Mouse (Mus musculus) layer of hippocampus, adult 9-11 months (tissue): Measurements from ENCODE around the gene Pars2.

ENCODE experiments used
- DNase-seq: peaks from one replicate; pipeline ENCODE4 v3.0.0; 2022

The Pars2 gene

DNA sequence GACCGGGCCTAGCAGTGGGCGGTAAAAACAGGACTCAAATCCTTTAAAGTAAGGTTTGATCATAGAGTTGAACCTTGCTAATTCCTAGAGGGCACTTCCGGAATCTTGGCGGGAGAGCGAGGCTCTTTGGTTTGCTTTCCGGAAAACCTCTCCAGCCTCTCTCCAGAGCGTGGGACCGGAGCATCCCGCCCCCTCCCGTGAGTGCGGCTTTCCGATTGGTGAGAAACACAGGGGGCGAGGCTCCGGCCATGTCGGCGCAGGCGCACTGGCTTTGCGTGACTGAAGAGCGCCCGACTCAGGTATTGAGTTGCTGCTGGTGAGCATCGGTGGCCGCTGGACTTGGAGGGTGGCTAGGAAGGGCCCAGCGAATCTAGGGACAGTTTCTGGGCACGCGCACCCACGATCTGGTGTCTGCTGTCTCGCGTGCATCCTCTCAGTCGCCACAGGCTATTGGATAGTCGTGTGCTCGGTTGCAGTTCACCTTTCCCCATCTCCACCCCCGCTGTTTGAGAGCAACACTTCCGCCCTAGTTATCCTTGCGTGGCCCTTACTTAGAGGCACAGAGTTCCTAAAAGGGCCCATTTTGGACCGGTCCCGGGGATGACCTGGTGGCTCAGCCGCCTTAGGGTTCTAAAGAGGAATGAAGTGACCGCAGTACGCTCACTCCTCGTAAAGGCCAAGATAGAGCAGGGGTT is at the start of gene Pars2:
Gene Pars2, plus strand, starts transcription at position 237 of the 695 bp plus-strand sequence.
- DNase-seq: peak; percentile 98

DNA sequence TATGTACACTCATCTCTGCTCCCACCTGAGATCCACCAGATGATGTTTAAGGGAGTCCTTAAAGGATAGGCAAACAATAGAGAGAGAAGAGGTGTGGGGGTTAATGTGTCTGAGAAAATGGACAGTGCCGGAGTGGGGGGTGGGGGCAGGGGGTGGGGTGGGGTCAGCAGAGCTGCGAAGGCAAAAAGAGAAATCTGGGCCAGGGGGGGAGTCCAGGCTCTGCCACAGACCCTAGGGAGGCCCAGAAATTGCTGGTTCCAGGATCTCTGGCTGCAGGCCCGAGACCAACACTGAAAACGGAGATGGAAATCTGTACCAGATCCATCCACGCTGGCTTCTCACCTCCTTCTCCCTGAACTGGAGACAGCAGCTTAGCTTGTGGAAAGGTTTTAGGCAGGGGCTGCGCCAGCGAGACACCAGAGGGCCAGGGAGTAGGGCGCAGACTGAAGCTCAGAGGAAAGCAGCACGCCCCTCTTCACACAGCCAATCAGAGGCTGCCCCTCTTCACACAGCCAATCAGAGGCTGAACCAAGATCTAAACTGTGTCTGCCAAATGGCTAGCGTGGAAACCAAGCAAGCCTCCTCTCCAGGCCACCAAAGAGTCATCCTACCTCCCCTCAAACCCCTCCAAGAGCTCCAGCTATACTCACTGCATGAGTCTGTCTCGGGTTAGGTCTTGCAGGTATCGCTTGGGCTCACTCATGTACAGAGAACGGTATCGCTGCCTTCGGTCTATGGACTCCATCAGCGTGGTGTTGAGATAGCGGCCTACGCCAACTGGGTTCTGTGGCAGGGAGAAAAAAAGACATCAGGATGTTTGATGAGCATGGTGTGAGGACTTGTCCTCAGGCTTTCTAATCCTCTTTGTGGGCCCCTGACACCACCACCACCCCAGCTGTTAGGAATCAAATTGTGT is 44.0 kb upstream of the Pars2 start:
- DNase-seq: no peak

DNA sequence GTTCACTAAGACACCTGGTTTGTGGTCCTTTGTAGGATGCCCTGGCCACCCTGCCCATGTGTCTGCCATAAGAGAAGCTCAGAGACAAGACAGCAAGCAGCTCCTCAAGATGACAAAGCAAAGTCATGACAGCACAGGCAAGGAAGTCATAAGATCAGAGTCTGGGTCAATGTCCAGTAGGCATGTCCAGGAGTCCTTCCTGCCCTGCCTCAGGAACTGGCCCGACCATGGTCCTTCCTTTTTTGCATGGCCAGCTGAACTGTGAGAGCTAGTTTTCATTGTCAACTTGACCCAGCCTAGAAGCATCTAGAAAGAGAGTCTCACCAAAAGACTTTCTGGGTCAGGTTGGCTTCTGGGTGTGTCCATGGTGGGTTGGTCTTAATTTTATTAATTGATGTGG is 43.0 kb upstream of the Pars2 start:
- no peak for DNase-seq

DNA sequence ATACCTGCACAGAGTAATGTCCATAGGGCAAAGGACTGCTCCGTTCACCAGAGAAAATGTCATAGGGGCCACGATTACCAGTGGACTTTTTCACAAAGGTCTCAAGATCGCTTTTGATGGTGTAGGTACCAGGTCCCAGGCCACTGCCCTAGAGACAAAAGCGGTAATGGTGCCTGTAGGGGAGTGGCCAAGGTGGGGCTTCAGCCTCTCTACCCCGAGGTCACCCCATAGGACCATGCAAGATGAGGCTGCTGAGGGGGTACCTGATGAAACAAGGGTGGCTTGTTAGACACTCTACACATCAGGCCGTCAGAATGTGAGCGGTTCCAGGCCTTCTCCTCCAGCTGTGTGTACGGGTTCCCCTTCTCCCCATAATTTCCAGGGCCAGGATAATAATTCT is 37.8 kb upstream of the Pars2 start:
- no peak for DNase-seq

DNA sequence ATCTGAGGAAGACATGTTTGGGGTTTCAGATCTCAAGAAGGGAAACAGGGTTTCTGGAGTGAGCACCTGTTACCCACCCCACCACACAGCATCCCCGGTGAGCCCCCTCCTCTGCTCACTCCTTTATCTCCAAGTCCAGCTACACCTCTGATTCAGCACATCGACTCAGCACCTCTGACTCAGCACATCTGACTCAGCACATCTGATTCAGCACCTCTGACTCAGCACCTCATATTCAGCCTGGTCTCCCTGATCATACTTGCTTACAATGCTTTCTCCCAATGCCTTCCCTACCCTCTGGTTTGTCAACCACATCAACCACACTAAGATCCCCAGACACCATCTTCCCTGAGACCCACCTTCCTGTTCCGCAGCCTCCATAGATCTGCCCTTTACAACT is 37.3 kb upstream of the Pars2 start:
- no peak for DNase-seq

DNA sequence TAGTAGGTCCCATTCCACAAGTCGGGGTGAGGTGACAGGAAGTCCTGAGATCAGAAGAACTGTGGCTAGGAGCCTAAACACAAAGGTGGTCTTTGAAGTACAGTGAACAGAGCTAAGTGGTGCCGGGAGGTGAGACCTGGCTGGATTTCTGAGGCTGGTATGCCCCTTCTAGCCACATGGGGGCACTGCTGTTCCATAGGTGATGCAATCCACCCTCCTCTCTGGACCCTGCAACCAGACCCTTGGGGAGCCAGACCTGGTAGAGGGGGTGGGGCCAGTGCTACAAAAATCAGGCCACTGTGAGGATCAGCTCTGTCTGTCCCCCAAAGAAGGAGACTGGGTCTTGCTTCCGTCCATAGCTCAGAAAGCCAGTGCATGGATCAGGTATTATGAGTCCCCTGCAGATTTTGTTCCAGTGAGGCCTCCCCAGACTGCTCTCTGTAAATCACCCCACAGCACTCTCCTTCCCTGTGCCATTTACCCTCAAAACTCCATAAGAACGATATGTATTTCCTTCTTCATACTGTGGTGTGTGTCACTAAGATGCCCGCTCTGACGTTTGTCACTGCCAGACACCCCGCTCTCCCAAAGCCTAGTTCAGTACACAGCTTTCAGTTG is 36.6 kb upstream of the Pars2 start:
- DNase-seq: peak; percentile 54

DNA sequence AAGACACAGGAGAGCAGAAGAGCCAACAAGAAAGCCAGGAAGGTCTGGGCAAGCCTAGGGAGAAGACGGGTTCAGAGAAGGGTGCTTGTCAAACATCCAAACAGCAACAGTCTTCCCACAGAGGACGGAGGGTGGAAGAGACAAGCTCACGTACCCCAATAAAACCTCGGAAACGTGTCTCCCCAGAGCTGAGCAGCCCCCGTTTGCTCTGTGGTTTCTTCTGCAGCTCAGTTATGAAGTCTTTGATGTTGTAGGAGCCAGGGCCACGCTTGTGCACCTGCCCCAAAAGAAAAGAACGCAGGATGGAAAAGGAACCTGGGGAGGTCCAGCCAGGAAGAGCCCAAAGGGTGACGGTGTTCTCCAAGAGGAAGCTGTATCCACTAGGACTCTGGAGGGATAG is 36.0 kb upstream of the Pars2 start:
- DNase-seq: no peak

DNA sequence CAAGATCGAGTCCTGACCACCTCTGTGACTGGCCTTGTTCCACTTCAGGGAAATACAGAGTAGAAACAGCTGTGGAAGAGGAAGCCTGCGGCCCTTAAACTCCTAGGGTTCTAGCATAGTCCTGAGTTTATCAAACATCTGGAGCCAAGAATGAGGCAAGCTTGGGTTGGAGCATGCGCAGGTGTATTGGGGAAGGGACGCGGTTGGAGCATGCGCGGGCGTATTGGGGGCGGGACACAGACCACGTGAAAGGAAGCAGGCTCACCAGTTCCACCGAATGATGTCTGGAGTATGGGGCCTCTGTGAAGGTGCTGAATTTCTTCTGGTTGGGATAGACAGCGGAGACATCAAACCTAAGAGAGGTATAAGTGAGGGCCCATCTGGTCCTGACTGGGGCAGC is 35.2 kb upstream of the Pars2 start:
- DNase-seq: no peak

DNA sequence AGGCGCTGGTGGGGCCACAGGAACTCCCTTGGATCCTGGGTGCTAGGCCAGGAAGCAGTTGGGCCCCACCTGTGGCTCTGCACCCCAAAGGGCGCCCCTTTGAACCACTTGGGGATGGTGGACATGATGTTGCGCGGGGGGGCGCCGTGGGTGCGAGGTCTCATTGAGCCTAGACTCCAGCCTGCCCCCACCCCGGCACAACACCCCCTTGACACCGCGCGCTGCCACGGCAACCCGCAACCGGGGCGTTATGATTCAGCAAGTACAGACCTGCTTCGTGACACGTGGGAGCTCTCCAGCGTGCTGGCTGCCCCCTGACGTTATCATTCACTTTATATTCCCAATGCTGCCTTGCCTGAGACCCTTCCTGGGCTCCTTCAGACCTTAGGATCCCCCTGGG is 33.8 kb upstream of the Pars2 start, which contains the start of gene Lexm:
Gene Lexm, minus strand, starts transcription at position 186 of the 400 bp plus-strand sequence.
- DNase-seq: no peak

DNA sequence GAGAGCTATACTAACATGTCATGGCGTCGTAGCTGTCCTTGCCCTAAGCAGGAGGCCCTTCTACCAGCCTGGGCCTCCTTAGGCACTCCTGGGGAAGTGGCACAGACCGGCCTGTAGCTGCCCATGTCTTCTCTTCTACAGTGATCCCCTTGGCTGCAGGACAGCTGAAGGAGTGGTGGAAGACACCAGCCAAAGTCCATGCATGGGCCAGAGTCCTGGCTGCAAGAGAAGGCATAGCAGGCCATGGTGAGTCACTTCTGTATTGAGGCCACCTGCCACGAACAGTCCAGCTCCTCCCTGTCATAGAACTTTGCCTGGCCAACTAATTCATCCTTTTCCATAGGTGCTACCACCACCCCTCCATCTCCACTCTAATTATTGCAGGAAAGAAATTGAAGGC is 32.0 kb upstream of the Pars2 start:
- no peak for DNase-seq

DNA sequence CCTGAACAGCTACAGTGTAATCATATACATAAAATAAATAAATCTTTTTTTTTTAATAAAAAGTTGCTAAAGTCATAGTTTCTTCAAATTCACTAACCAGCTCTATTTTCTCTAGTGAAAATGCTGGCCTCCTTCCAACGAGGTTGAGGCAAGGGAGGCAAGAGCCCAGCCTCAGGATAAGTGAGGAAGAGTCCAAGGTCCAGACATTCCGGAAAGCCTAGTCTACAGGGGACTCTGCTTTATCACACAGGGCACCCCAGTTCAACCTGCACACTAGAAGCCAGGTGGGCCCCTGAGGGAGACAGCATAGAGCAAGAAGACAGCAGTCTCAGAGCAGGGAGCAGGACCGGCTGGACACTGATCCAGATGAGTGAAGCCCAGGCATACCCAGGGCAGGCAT is 29.4 kb upstream of the Pars2 start:
- DNase-seq: no peak

DNA sequence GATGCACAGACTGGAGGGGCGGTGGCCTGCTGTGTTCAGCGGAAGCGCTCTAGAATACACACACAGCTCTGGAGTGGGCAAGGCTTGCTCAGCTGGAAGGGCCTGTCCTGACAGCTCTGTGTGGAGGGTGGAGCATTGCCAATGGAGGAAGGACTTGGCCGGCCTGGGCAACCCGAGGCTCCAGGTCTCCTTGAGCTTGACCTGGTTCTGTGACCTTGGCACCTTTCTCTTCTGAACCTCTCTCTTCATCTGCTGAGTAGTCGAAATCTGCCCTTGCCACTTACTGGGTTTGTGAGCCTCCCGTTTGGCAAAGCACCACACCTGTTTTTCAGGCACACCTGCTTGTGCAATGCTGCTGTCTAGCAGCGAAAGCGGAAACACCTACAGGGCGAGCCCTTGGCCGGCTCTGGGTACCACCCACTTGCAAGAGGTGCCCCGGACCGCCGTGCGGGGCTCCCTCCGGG is 28.8 kb upstream of the Pars2 start, which contains the start of gene Ttc22:
Gene Ttc22, plus strand, starts transcription at position 403 of the 464 bp plus-strand sequence.
- no peak for DNase-seq

DNA sequence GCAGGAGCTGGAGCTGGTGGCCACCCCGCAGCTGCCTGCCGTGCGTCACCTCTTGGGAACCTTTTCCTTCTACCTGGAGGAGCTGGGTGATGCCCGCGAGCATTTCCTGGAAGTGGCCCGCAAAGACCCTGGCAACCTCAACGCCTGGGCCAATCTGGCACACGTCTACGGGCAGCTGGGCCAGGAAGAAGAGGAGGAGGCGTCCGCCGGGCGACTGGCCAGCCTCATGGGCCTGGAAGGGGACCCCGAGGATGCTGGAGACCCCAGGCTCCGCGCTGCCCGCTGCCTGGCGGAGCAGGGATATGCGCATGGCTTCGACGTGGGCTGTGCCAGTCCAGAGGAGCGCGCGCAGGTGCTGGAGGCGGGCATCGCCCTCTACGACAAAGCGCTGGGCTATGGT is 28.2 kb upstream of the Pars2 start:
- DNase-seq: no peak

DNA sequence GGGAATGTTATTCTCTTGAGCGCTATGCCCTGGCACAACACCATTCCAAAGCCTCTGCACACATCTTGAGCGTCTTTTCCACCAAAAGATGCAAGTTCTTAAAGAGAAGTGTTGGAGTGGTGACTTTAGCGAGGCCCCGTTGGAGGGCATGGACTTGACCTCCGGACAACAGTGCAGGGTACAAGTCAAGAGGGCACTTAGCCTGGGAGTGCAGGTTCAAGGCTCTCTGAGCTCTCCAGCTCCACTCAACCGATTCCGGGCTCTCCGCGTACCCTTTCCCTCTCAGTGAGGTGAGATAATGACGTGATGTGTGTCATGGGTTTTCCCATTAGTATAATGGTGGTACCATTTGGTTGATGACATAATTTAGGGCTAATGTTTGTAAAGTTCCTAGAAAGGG is 26.6 kb upstream of the Pars2 start:
- DNase-seq: no peak

DNA sequence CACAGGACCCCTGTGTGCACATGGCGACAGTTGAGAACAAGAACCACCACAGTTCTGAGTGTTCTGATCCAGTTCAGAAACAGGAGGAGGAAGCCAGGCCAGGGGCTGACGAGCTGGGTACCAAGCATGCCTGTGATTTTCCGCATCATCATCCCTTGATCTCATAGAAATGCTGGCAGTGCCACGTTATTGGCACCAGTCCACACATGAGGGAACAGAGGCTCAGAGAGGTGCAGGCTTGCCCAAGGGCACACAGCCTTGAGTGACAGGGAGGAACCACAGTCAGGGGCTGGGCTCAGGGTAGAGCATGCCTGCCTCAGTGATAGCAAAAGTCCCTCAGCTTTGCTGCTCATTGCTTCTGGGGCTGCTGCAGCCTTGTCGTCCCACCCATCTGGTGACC is 23.1 kb upstream of the Pars2 start:
- no peak for DNase-seq

DNA sequence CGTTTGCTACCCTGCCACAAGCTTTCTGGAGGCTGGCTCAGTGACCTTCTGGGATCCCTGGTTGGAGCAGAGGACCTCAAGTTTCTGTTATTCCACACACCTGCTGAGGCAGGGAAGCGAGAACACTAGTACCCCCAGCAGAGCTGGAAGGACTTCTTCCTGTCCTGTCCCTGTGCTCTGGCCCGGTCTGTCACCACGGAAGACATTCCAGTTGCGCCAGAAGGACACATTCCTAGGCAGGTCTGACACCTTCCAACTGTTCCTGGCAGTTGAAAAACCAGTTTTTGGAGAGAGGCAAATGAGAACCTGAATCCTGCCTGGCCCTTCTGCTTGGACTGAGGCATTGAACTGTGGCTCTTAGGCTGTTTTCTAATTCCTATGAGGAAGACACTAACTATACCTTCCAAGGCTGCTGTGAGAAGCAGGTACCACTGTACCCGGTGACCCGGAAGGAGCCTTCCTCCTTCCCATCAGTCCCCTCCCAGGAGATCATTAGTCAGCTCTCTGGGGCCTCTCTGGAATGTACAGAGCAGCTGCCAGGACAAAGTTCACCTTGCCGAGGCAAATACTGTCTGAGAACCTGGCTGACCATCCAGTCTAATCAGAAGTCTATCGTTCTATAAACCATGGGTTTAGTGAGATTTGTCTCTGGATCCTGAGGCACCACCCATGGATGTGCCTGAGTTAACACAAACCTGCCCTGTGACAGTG is 22.1 kb upstream of the Pars2 start:
- DNase-seq: no peak

DNA sequence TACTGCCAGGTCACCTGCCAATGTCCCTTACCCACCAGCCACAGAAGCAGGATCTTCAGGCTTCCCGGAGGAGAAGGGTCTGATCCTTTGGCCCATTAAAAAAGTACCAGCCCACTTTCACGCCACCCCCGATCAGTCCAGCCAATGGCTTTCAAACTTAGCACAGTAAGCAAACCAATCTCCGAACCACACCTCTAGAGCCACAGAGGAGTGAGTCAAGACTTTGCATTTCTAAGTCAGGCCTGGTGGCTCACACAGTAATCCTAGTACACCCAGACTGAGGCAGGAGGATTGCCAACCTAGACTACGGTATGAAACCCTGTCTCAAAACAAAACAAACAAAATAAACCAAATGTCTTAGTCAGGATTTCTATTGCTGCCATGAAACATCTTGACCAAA is 21.5 kb upstream of the Pars2 start:
- no peak for DNase-seq

DNA sequence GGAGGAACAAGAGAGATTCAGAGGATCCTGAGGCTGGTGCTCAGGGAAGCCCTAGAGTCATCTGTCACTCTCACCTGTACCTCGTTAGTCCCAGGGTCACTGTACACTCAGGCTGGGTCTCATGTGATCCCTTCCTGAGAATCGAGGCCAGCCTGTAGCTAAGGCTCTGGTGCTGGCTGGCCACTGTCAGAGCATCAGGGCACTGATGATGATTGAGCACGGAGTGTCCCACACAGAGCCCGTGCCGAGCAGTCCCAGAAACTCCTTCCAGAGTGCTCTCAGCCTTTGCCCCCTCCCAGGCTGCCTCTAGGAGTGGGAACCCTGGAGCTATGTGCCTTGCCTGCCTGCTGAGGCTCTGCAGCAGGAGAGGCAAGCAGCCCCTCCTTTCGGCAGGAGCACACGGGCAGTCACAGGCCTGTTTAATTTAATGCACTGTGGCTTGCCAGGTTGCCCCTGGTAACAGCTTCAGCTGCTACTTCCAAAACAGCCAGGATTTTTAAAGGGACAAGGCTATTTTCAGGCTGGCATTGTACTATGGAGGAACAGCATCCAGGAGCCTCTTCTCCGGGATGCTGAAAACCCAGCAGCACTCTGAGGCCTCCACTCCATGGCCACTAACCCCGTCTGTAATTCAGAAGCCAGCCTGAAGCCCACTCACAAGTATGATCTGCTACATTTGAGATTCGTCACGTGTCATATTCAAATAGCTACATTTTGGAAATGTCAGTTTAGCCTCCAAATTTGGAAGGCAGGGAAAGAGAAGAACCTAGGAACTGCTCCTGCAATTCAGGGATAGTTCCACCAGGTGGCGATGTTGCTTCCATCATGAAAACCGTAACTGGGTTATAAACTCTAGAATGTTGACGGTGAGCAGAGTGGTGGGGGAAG is 20.3 kb upstream of the Pars2 start:
- DNase-seq: peak; percentile 92

DNA sequence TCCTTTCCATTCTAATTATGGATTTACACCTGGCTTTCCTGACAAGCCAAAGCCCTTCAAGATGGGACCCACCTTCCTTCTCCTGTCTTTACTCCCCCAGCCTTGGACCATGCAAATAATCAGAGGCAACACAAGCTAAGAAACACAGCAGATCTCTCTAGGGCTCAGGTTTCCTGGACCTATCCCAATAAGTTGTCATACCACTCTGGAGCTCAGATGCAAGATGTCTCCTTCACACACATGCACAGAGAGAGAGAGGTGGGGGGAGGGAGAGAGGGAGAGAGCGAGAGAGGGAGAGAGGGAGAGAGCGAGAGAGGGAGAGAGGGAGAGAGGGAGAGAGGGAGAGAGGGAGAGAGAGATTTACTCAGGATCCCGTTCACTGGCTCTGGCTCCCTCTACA is 18.6 kb upstream of the Pars2 start:
- no peak for DNase-seq

DNA sequence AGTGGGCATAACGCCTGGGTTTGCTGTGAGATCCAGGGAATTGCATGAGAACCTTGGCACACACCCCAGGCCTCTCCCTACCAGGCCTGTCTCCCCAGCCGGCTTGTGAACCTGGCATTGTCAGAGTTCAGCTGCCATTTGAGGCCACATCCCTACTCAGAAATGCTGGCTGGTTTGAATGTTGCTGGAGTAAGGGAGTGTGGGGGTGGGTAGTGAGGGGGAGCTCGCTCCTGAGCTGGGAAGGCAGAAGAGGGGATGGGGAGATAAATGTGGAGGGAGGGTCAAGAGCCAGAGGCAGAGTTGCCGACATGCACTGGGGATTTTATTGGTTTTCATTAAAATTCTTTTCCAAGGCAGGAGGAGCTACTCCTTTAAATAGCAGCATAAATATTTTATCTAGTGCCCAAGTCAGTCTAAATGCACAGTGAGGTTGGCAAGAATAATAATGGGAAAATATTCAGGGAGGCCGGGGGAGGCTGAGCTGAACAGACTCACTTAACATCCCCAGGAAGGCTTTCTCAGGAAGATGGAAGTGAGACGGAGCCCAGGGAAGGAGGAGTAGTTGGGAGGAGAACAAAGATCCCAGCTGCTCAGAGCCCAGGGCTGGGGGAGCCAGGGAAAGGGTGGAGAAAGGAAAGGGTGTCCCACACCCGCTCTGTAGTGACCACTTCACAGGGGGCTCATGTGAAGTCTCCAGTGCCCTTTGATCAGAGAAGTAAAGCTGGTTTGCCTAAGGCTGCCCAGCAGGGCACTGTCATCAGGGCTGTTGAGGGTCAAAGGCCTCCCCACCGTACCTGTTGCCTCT is 17.4 kb upstream of the Pars2 start:
- no peak for DNase-seq

DNA sequence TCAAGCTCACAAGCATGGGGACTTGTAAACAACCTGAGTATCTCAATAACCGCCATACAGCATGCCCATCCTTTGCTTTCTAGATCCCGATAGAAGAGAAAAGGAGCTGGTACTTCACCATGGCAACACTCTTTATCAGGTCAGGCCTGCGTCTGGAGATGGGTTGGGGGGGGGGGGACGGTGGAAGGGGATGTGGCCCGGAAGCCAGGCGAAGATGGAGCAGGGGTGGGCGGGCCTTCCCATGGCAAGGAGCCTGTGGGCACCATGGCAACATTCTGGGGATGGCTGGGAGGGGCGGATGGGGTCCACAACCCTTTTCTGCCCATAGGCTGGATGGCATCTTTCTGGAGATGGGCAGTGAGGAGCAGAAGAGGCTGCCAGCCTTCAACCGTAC is 16.8 kb upstream of the Pars2 start:
- DNase-seq: no peak
